Mouse (Mus musculus) CH12.LX (cell line): ENCODE measurements around the gene Carmil1.

ENCODE experiments used
- CHD1 ChIP-seq: IDR thresholded peaks from 2 replicates; pipeline ENCODE4 v1.6.1; 2012; ENCODE audit warnings: low read depth, low read length, improper control_type of control experiment, inconsistent platforms
- CHD2 ChIP-seq: IDR thresholded peaks from 2 replicates; pipeline ENCODE4 v1.6.1; 2011; ENCODE audit warnings: low read length, improper control_type of control experiment
- CTCF ChIP-seq, 2 experiments: IDR thresholded peaks in 1 of 2; conservative IDR thresholded peaks in 1 of 2; 2 replicates each; pipeline ENCODE4 v1.5.1; 2011 to 2012; ENCODE audit warnings: low read depth in 2 of 2, low read length in 2 of 2, improper control_type of control experiment in 1 of 2, inconsistent platforms in 1 of 2, mild to moderate bottlenecking in 1 of 2, moderate library complexity in 1 of 2
- E2F4 ChIP-seq: IDR thresholded peaks from 2 replicates; pipeline ENCODE4 v1.6.1; 2011; ENCODE audit warnings: low read depth, low read length, improper control_type of control experiment; ENCODE audit not compliant: insufficient replicate concordance
- ETS1 ChIP-seq: conservative IDR thresholded peaks from 2 replicates; pipeline ENCODE4 v1.6.1; 2012; ENCODE audit warnings: low read depth, mild to moderate bottlenecking, inconsistent platforms, low read length, improper control_type of control experiment, moderate library complexity
- JUND ChIP-seq: conservative IDR thresholded peaks from 2 replicates; pipeline ENCODE4 v1.6.1; 2011; ENCODE audit warnings: low read depth, low read length, improper control_type of control experiment
- MAFK ChIP-seq: IDR thresholded peaks from 2 replicates; pipeline ENCODE4 v1.6.1; 2011; ENCODE audit warnings: low read length, improper control_type of control experiment; ENCODE audit not compliant: insufficient replicate concordance
- MAX ChIP-seq: IDR thresholded peaks from 2 replicates; pipeline ENCODE4 v1.6.1; 2011; ENCODE audit warnings: low read length, improper control_type of control experiment
- NRF1 ChIP-seq: IDR thresholded peaks from 2 replicates; pipeline ENCODE4 v1.6.1; 2014; ENCODE audit warnings: low read depth, mild to moderate bottlenecking, inconsistent platforms, low read length, improper control_type of control experiment, moderate library complexity
- POLR2A ChIP-seq: IDR thresholded peaks from 2 replicates; pipeline ENCODE4 v1.6.1; 2011; ENCODE audit warnings: low read depth, mild to moderate bottlenecking, improper control_type of control experiment, low read length
- POLR2AphosphoS2 ChIP-seq: IDR thresholded peaks from 2 replicates; pipeline ENCODE4 v1.6.1; 2011; ENCODE audit warnings: low read depth, low read length, improper control_type of control experiment
- USF1 ChIP-seq: IDR thresholded peaks from 2 replicates; pipeline ENCODE4 v1.6.1; 2014; ENCODE audit warnings: low read depth, mild to moderate bottlenecking, inconsistent platforms, low read length, improper control_type of control experiment
- USF2 ChIP-seq: conservative IDR thresholded peaks from 2 replicates; pipeline ENCODE4 v1.6.1; 2011; ENCODE audit warnings: low read depth, low read length, improper control_type of control experiment
- ZC3H11A ChIP-seq: IDR thresholded peaks from 2 replicates; pipeline ENCODE4 v1.6.1; 2012; ENCODE audit warnings: low read depth, mild to moderate bottlenecking, inconsistent platforms, low read length, improper control_type of control experiment

GRCm38 (mm10) chr13:24244613-24245012 is 36.0 kb downstream of the Carmil1 start:
- TF ChIP-seq CTCF (conservative IDR thresholded peaks at IDR 0.05 in 1 of 2, IDR thresholded peaks at IDR 0.05 in 1 of 2; ENCODE audit: low read depth in 2 of 2, low read length in 2 of 2) (no peak), POLR2A (no peak), MAFK (no peak), E2F4 (no peak), CHD2 (no peak), CHD1 (no peak), ZC3H11A (no peak), USF2 (no peak), MAX (no peak), USF1 (no peak), ETS1 (no peak), POLR2AphosphoS2 (no peak), NRF1 (no peak), JUND (no peak)
